Mouse (Mus musculus) brown adipose tissue, adult 24 weeks (tissue): ENCODE measurements around the gene Gm49358. TPM values are rescaled to one million over a fixed set of nuclear protein-coding genes. Genes with fewer than 3 reads are reported as not detected.

Experiments used
- H3K27ac ChIP-seq: fragments of 200-500 bp; replicated peaks from 2 replicates; pipeline ENCODE4 v1.5.1; 2012; ENCODE audit warnings: low read depth, mild to moderate bottlenecking, low read length
- H3K4me1 ChIP-seq: fragments of 200-500 bp; 2 replicates; pipeline ENCODE4 v1.6.1; 2012; ENCODE audit warnings: low read length, mixed read lengths; ENCODE audit not compliant: control insufficient read depth, insufficient read depth, insufficient read length
- H3K4me3 ChIP-seq: fragments of 200-500 bp; 2 replicates; pipeline ENCODE4 v1.5.1; 2012; ENCODE audit warnings: low read depth, mild to moderate bottlenecking, low read length, moderate library complexity; ENCODE audit not compliant: insufficient read depth
- polyA plus RNA-seq: library from polyadenylated mRNA; stranded (reverse); fragments of >200 nt; gene quantifications from 2 replicates; pipeline ENCODE4 v1.2.4, GENCODE M21; 2012; ENCODE audit not compliant: missing spikeins, insufficient read depth, insufficient read length

Gene Gm49358
- polyA plus RNA-seq, 1 experiment, result 2.0 TPM

GRCm38 (mm10) chr10:86819649-86820165 is 55.9 kb downstream of the Gm49358 start:
- no peaks in the 10 kb centered on the region for H3K4me1 ChIP-seq
- H3K4me3 ChIP-seq, result no peak overlapping the region
- H3K27ac ChIP-seq, result no peak overlapping the region

DNA sequence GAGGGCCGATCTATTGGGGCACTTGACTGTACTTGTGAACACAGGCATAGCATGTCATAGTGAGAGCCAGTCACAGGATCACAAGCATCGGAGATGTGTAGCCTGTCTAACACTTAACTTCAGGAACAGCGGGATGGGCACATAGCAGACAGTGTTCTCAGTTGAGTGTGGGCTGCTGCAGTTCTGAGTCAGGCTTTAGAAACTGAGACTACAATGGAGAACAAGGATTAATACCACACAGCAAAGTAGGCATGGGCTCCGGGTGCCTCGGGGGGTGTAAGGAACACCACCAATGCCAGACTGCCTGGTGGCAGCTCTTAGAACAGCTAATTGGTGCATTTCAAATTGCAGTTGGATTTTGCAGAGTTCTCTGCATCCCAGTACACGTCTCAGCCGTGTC is 57.2 kb downstream of the Gm49358 start:
- Histone ChIP-seq H3K27ac (no peak overlapping the region), H3K4me1 (no peaks in the 10 kb centered on the region), H3K4me3 (no peak overlapping the region)

DNA sequence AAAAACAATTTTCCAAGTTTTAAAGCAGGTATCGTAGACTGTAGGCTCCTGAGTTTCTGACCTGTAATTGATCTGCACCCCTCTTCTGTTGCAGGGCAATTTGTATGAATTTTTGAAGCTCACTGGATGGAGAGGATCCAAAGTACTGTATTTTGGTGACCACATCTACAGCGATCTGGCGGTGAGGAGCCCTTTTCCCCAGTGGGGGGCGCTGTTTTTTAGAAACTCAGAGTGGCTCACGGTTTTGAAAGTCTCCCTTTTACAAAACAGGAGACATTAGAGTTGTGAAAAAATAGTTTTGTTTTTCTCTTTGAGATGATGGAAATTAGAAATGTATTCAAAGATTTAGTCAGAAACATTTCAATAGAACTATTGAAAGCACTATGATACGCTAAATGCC is 60.3 kb downstream of the Gm49358 start:
- Histone ChIP-seq H3K4me3 (no peak overlapping the region), H3K27ac (no peak overlapping the region), H3K4me1 (no peaks in the 10 kb centered on the region)

- H3K4me1 ChIP-seq, result no peaks in the 10 kb centered on the region
- no peak overlapping the region for H3K27ac ChIP-seq
- H3K4me3 ChIP-seq, result no peak overlapping the region
These were observed 61.1 kb downstream of the Gm49358 start for GRCm38 (mm10) chr10:86824871-86825270.

GRCm38 (mm10) chr10:86825871-86826522 is 62.2 kb downstream of the Gm49358 start:
- no peak overlapping the region for H3K27ac ChIP-seq
- no peaks in the 10 kb centered on the region for H3K4me1 ChIP-seq

GRCm38 (mm10) chr10:86826929-86827328 is 63.2 kb downstream of the Gm49358 start:
- H3K4me3 ChIP-seq, result no peak overlapping the region
- H3K4me1 ChIP-seq, result no peaks in the 10 kb centered on the region
- no peak overlapping the region for H3K27ac ChIP-seq

More at GRCm38 (mm10) chr10:86825871-86826522, 62.2 kb downstream of the Gm49358 start:
- H3K4me3 ChIP-seq, result no peak overlapping the region

GRCm38 (mm10) chr10:86828221-86829135 is 64.7 kb downstream of the Gm49358 start:
- Histone ChIP-seq H3K27ac (no peak overlapping the region), H3K4me1 (no peaks in the 10 kb centered on the region), H3K4me3 (no peak overlapping the region)

DNA sequence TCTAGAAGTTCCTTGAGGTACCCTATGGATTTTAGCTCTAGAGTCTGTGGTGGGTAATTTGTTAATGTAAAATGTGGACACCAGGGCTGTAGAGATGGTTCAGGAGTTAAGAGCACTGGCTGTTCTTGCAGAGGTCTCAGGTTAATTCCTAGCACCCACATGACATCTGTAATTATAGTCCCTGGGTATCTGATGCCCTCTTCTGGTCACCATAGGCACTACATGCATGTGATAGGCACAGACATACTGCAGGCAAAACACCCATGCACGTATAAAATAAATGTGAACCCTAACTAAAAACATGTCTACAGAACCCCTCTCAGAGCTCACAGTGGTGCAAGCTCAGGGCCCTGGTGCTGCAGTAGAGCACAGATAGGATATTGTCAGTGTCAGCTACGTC is 65.7 kb downstream of the Gm49358 start:
- Histone ChIP-seq H3K4me3 (no peak overlapping the region), H3K4me1 (no peaks in the 10 kb centered on the region), H3K27ac (no peak overlapping the region)

- H3K4me1 ChIP-seq, result no peaks in the 10 kb centered on the region
- no peak overlapping the region for H3K4me3 ChIP-seq
- no peak overlapping the region for H3K27ac ChIP-seq
These were observed 73.0 kb downstream of the Gm49358 start for GRCm38 (mm10) chr10:86836784-86837183.

DNA sequence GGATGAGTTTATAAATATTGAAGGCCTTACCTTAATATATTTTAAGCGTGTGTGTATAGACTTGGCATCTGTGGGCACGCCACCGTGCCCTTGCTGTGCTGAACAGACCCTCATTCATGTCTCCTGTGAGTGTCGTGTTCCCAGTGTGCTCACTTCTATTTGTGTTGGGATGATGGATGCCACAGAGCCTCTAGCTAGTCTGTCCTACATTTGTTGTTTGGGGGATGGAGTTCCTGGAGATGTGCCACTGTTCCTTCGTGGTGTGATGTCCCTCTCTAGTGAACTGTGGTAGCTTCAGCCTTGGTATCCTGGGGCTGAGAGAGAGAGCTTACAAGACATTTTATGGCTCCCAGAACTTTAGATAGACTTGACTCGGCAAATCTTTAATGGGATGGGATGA is 75.1 kb downstream of the Gm49358 start:
- Histone ChIP-seq H3K27ac (no peak overlapping the region), H3K4me3 (no peak overlapping the region), H3K4me1 (no peaks in the 10 kb centered on the region)

DNA sequence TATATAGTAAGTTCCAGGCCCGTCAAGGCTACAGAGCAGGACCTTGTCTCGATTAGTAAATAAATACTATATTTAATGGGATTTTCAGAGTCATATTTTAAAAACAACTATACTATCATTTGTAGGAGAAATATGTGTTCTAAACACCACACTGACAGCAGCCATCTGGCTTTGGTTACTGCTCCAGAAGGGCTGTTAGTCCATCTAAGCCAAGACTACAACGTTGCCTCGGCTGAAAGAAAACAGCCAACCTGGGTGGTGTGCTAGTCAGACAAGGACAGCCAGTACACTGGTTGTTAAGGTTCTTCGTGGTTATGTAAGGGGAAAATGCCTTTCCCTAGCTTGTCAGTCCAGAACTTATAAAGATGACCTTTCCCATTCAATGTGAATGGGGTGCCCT is 78.9 kb downstream of the Gm49358 start:
- no peaks in the 10 kb centered on the region for H3K4me1 ChIP-seq
- H3K4me3 ChIP-seq, result no peak overlapping the region
- no peak overlapping the region for H3K27ac ChIP-seq

DNA sequence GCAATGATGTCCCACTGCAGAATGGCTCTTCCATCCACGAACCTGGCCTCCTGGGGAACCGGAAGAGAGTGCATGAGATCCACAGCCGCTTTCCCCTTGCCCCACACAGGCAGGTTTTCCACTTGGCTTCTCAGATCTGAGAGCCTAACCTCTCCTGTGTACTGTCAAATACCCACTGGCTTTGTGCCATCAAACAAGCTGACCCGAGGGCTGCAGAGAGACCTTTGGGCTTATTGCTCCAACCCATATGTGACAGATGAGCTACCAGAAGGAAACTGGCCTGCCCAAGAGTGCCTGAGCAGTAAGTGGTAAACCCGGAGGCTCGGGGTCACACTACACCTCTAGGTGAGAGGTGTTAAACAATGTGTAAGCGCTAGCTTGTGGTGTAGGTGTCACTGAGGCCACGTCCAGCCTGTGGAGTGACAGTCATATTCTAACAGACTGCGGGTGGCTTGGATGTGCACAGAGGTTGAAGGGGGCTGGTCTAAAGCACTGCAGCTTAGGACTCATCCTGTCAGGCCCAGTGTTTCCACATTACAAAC is 83.2 kb downstream of the Gm49358 start:
- H3K4me1 ChIP-seq, result no peaks in the 10 kb centered on the region
- no peak overlapping the region for H3K4me3 ChIP-seq
- no peak overlapping the region for H3K27ac ChIP-seq

GRCm38 (mm10) chr10:86849087-86849486 is 85.3 kb downstream of the Gm49358 start:
- H3K4me1 ChIP-seq, result no peaks in the 10 kb centered on the region
- H3K27ac ChIP-seq, result no peak overlapping the region
- H3K4me3 ChIP-seq, result no peak overlapping the region

DNA sequence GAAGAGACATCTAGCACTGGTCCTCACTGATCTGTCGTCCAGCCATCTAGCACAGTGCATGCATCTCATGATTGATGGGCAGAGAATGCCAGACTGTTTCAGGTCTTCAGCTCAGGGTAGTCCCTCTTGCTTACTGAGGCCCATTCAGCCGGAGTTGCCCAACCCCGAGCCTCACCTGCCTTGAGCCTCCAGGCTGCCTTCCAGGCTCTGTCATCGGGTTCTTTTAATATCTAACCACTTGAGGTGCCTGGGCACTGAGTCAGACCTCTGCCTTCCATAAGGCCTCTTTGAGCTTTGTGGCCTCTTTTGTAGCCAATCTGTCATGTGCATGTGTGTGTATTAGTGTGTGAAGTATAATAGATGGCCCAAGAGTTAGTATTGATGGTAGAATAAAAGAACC is 85.7 kb downstream of the Gm49358 start:
- Histone ChIP-seq H3K4me3 (no peak overlapping the region), H3K27ac (no peak overlapping the region), H3K4me1 (no peaks in the 10 kb centered on the region)

GRCm38 (mm10) chr10:86852160-86852559 is 88.4 kb downstream of the Gm49358 start:
- no peak overlapping the region for H3K4me3 ChIP-seq
- no peak overlapping the region for H3K27ac ChIP-seq
- H3K4me1 ChIP-seq, result no peaks in the 10 kb centered on the region
